Mouse (Mus musculus): ENCODE data around the gene Slamf9. TPM values are rescaled to one million over a fixed set of nuclear protein-coding genes. Genes with fewer than 3 reads are reported as not detected.
A peak's percentile ranks its signal among the peaks of the same experiment; 100 is the strongest.

The Slamf9 gene
- total and polyA plus RNA-seq, 3 experiments = 28.3 to 32.6 (median 30.9) TPM

GRCm38 (mm10) chr1:172433012-172433850 lies 41.9 kb upstream of the Slamf9 start:
- Histone ChIP-seq H3K27ac (ENCODE audit: insufficient read depth, low read depth) (no peak overlapping the region), H3K4me1 (ENCODE audit: control insufficient read depth in 1 of 2, insufficient read depth in 2 of 2) (peaks cover 3 to 28% of the 10 kb centered on the region in 2 experiments), H3K9me3 (replicated peaks; ENCODE audit: low read length) (no peaks in the 10 kb centered on the region), H3K9ac (ENCODE audit: insufficient read depth, low read depth) (no peak overlapping the region), H3K4me2 (ENCODE audit: insufficient read depth, low read depth, poor library complexity, severe bottlenecking) (no peak overlapping the region), H3K27me3 (replicated peaks) (no peaks in the 10 kb centered on the region), H3K79me2 (replicated peaks; ENCODE audit: control insufficient read depth, extremely low read depth, insufficient read depth, poor library complexity, severe bottlenecking) (no peaks in the 10 kb centered on the region), H3K36me3 (replicated peaks in 1 of 2; ENCODE audit: control insufficient read depth in 1 of 2, insufficient read depth in 1 of 2, low read length in 1 of 2) (no peaks in the 10 kb centered on the region), H3K4me3 (replicated peaks in 1 of 3; ENCODE audit: low read depth in 2 of 3, low read length in 2 of 3, poor library complexity in 1 of 3) (no peak overlapping the region)
- dilution Hi-C loops (cut with MboI; ENCODE audit: extremely low pct_ligation_motif_present, extremely low pct_unique_long_range_greater_than_20kb, low sequenced_read_pairs) = no loop called here
- TF ChIP-seq USF1 (IDR thresholded peaks at IDR 0.05; ENCODE audit: low read depth, low read length) = no peak
- TF ChIP-seq MAFK (IDR thresholded peaks at IDR 0.05; ENCODE audit: insufficient replicate concordance, low read length) = no peak
- no peak for TF ChIP-seq ZC3H11A (IDR thresholded peaks at IDR 0.05; ENCODE audit: low read depth, low read length)
- no peak for TF ChIP-seq KAT2A (IDR thresholded peaks at IDR 0.05; ENCODE audit: insufficient replicate concordance, low read length)
- in situ Hi-C loops (cut with MboI; ENCODE audit: low pct_ligation_motif_present, low pct_unique_long_range_greater_than_20kb, low sequenced_read_pairs) = no loop called here
- DNase-seq (ENCODE audit: extremely low read depth) = no peak

GRCm38 (mm10) chr1:172433851-172434165 lies 41.4 kb upstream of the Slamf9 start:
- Histone ChIP-seq H3K36me3 (replicated peaks in 1 of 2; ENCODE audit: control insufficient read depth in 1 of 2, insufficient read depth in 1 of 2, low read length in 1 of 2) (no peaks in the 10 kb centered on the region), H3K27ac (ENCODE audit: insufficient read depth, low read depth) (no peak overlapping the region), H3K9ac (ENCODE audit: insufficient read depth, low read depth) (no peak overlapping the region), H3K27me3 (replicated peaks) (no peaks in the 10 kb centered on the region), H3K4me1 (ENCODE audit: control insufficient read depth in 1 of 2, insufficient read depth in 2 of 2) (peaks cover 3 to 28% of the 10 kb centered on the region in 2 experiments), H3K79me2 (replicated peaks; ENCODE audit: control insufficient read depth, extremely low read depth, insufficient read depth, poor library complexity, severe bottlenecking) (no peaks in the 10 kb centered on the region), H3K9me3 (replicated peaks; ENCODE audit: low read length) (no peaks in the 10 kb centered on the region), H3K4me2 (ENCODE audit: insufficient read depth, low read depth, poor library complexity, severe bottlenecking) (no peak overlapping the region), H3K4me3 (replicated peaks in 1 of 3; ENCODE audit: low read depth in 2 of 3, low read length in 2 of 3, poor library complexity in 1 of 3) (no peak overlapping the region)
- DNase-seq (ENCODE audit: extremely low read depth) = peak; percentile 19
- TF ChIP-seq E2F4 (IDR thresholded peaks at IDR 0.05; ENCODE audit: insufficient replicate concordance, low read depth, low read length) (no peak), JUN (IDR thresholded peaks at IDR 0.05; ENCODE audit: insufficient read depth, low read depth, low read length) (no peak), NELFE (IDR thresholded peaks at IDR 0.05; ENCODE audit: low read depth, low read length) (no peak), MAZ (IDR thresholded peaks at IDR 0.05; ENCODE audit: low read depth, low read length) (no peak), CHD2 (IDR thresholded peaks at IDR 0.05; ENCODE audit: low read length) (no peak), MEF2A (IDR thresholded peaks at IDR 0.05; ENCODE audit: borderline replicate concordance, low read depth, low read length) (peak; percentile 65)
- in situ Hi-C loops (cut with MboI; ENCODE audit: low pct_ligation_motif_present, low pct_unique_long_range_greater_than_20kb, low sequenced_read_pairs) (no loop called here), dilution Hi-C loops (cut with MboI; ENCODE audit: extremely low pct_ligation_motif_present, extremely low pct_unique_long_range_greater_than_20kb, low sequenced_read_pairs) (no loop called here)

GRCm38 (mm10) chr1:172436785-172437184 lies 38.4 kb upstream of the Slamf9 start:
- in situ Hi-C loops (cut with MboI; ENCODE audit: low pct_ligation_motif_present, low pct_unique_long_range_greater_than_20kb, low sequenced_read_pairs) = no loop called here
- no peak overlapping the region for H3K9ac ChIP-seq (ENCODE audit: insufficient read depth, low read depth)
- H3K9me3 ChIP-seq (replicated peaks; ENCODE audit: low read length) = no peaks in the 10 kb centered on the region
- no peak overlapping the region for H3K4me2 ChIP-seq (ENCODE audit: insufficient read depth, low read depth, poor library complexity, severe bottlenecking)
- TF ChIP-seq EP300 (IDR thresholded peaks at IDR 0.05; ENCODE audit: low read length) = no peak
- no peak for TF ChIP-seq NRF1 (IDR thresholded peaks at IDR 0.05; ENCODE audit: low read depth, low read length)
- no peak for TF ChIP-seq MXI1 (IDR thresholded peaks at IDR 0.05; ENCODE audit: low read depth, low read length)
- TF ChIP-seq ZNF384 (IDR thresholded peaks at IDR 0.05; ENCODE audit: low read depth, low read length) = no peak
- TF ChIP-seq CHD2 (IDR thresholded peaks at IDR 0.05; ENCODE audit: low read length) = no peak
- no peak for TF ChIP-seq SIN3A (IDR thresholded peaks at IDR 0.05; ENCODE audit: low read length)
- no peak for TF ChIP-seq KAT2A (IDR thresholded peaks at IDR 0.05; ENCODE audit: insufficient replicate concordance, low read length)
- TF ChIP-seq USF1 (IDR thresholded peaks at IDR 0.05; ENCODE audit: low read depth, low read length) = no peak
- no peak for TF ChIP-seq JUND (conservative IDR thresholded peaks at IDR 0.05; ENCODE audit: low read depth, low read length)
- TF ChIP-seq POLR2A (IDR thresholded peaks at IDR 0.05; ENCODE audit: low read depth, low read length) = no peak
- TF ChIP-seq IRF4 (IDR thresholded peaks at IDR 0.05; ENCODE audit: low read depth, low read length) = no peak
- no peak for TF ChIP-seq ZC3H11A (IDR thresholded peaks at IDR 0.05; ENCODE audit: low read depth, low read length)
- TF ChIP-seq MEF2A (IDR thresholded peaks at IDR 0.05; ENCODE audit: borderline replicate concordance, low read depth, low read length) = no peak
- TF ChIP-seq JUN (IDR thresholded peaks at IDR 0.05; ENCODE audit: insufficient read depth, low read depth, low read length) = no peak
- no peak for TF ChIP-seq CTCF (conservative IDR thresholded peaks at IDR 0.05 in 1 of 2, IDR thresholded peaks at IDR 0.05 in 1 of 2; ENCODE audit: low read depth in 2 of 2, low read length in 2 of 2)
- TF ChIP-seq TBP (conservative IDR thresholded peaks at IDR 0.05; ENCODE audit: low read depth, low read length) = no peak
- TF ChIP-seq USF2 (conservative IDR thresholded peaks at IDR 0.05; ENCODE audit: low read depth, low read length) = no peak
- TF ChIP-seq MAFK (IDR thresholded peaks at IDR 0.05; ENCODE audit: insufficient replicate concordance, low read length) = no peak
- peaks cover 3 to 24% of the 10 kb centered on the region in 2 experiments for H3K4me1 ChIP-seq (ENCODE audit: control insufficient read depth in 1 of 2, insufficient read depth in 2 of 2)
- H3K27ac ChIP-seq (ENCODE audit: insufficient read depth, low read depth) = no peak overlapping the region
- dilution Hi-C loops (cut with MboI; ENCODE audit: extremely low pct_ligation_motif_present, extremely low pct_unique_long_range_greater_than_20kb, low sequenced_read_pairs) = no loop called here
- H3K79me2 ChIP-seq (replicated peaks; ENCODE audit: control insufficient read depth, extremely low read depth, insufficient read depth, poor library complexity, severe bottlenecking) = no peaks in the 10 kb centered on the region
- H3K4me3 ChIP-seq (replicated peaks in 1 of 3; ENCODE audit: low read depth in 2 of 3, low read length in 2 of 3, poor library complexity in 1 of 3) = no peak overlapping the region
- DNase-seq (ENCODE audit: extremely low read depth) = no peak
- no peaks in the 10 kb centered on the region for H3K36me3 ChIP-seq (replicated peaks in 1 of 2; ENCODE audit: control insufficient read depth in 1 of 2, insufficient read depth in 1 of 2, low read length in 1 of 2)
- H3K27me3 ChIP-seq (replicated peaks) = no peaks in the 10 kb centered on the region
